Mouse (Mus musculus) heart, adult 9 months (tissue): Measurements from ENCODE around the gene Acmsd.

Experiments
- DNase-seq, 2 experiments: peaks; one replicate each; pipeline ENCODE4 v3.0.0; 2022; ENCODE audit warnings: low spot score in 2 of 2

Acmsd gene

GRCm38 (mm10) chr1:127775206-127775720, 46.0 kb downstream of the Acmsd start:
- no peak for DNase-seq

GRCm38 (mm10) chr1:127776246-127776645, 47.0 kb downstream of the Acmsd start:
- DNase-seq: no peak

- DNase-seq: no peak
Measured at GRCm38 (mm10) chr1:127778611-127779010, 49.4 kb downstream of the Acmsd start.

- DNase-seq: no peak
Measured at GRCm38 (mm10) chr1:127780142-127780541, 50.9 kb downstream of the Acmsd start.

GRCm38 (mm10) chr1:127780849-127781248, 51.6 kb downstream of the Acmsd start:
- no peak for DNase-seq

GRCm38 (mm10) chr1:127783862-127784261, 54.6 kb downstream of the Acmsd start:
- no peak for DNase-seq

- no peak for DNase-seq
Measured at GRCm38 (mm10) chr1:127785882-127786281, 56.7 kb downstream of the Acmsd start.

- no peak for DNase-seq
Measured at GRCm38 (mm10) chr1:127788943-127789342, 59.7 kb downstream of the Acmsd start.

GRCm38 (mm10) chr1:127793459-127793858, 64.2 kb downstream of the Acmsd start:
- no peak for DNase-seq

GRCm38 (mm10) chr1:127795087-127795769, 66.0 kb downstream of the Acmsd start:
- DNase-seq: no peak

GRCm38 (mm10) chr1:127796341-127796740, 67.1 kb downstream of the Acmsd start:
- no peak for DNase-seq

GRCm38 (mm10) chr1:127796752-127797151, 67.5 kb downstream of the Acmsd start:
- no peak for DNase-seq

- no peak for DNase-seq
Measured at GRCm38 (mm10) chr1:127802916-127803315, 73.7 kb downstream of the Acmsd start.

- DNase-seq: no peak
Measured at GRCm38 (mm10) chr1:127808671-127809070, 79.5 kb downstream of the Acmsd start.

- DNase-seq: no peak
Measured at GRCm38 (mm10) chr1:127812929-127813328, 83.7 kb downstream of the Acmsd start.

- no peak for DNase-seq
Measured at GRCm38 (mm10) chr1:127816381-127816780, 87.2 kb downstream of the Acmsd start.
